Mouse (Mus musculus): ENCODE results near the gene Nova2. TPM values are rescaled to one million over a fixed set of nuclear protein-coding genes. Genes with fewer than 3 reads are reported as not detected.

The Nova2 gene
- polyA plus RNA-seq, 1 experiment from 2014 or later = 11.9 TPM

DNA sequence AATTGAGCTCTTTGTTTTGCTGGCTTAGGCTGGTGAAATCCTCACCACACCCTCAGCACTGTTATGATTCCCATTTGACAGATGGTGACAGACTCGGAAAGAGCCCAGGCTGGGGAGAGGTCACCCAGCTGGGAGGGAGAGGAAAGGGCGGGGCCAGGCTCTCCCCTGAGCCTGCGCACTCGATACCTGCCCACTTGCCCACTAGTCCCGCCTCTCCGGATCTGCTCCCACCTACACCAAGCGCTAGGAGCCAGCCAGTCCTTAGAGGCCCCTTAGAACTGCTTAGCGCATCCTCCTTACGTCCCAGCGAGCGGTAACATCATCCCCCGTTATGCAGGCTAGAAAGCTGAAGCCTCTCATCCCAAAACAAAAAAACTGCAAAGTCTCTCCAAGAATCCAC, 4.6 kb upstream of the Nova2 start:
- ATAC-seq = 0 out of 2 replicates have a peak, but pooled peaks have one; percentile 8
- peak overlapping the region; percentile 13 for H3K9ac ChIP-seq (ENCODE audit: low read depth, low read length)
- H3K9me3 ChIP-seq (replicated peaks; ENCODE audit: control insufficient read depth, low read length, poor library complexity, severe bottlenecking) = no peaks in the 10 kb centered on the region
- peak overlapping the region; percentile 39 for H3K4me2 ChIP-seq (ENCODE audit: low read length)
- no peaks in the 10 kb centered on the region for H3K27me3 ChIP-seq (ENCODE audit: control insufficient read depth, insufficient read depth, low read depth, low read length)
- no peaks in the 10 kb centered on the region for H3K36me3 ChIP-seq (ENCODE audit: control insufficient read depth, insufficient read depth, low read length)
- 3% methylated on average over 12 of the region's 12 CpGs for WGBS
- H3K27ac ChIP-seq (ENCODE audit: low read length) = peak overlapping the region; percentile 73
- H3K4me3 ChIP-seq (ENCODE audit: low read depth, low read length) = no peak overlapping the region
- peaks cover 44% of the 10 kb centered on the region for H3K4me1 ChIP-seq (ENCODE audit: control insufficient read depth, insufficient read depth, low read length)

DNA sequence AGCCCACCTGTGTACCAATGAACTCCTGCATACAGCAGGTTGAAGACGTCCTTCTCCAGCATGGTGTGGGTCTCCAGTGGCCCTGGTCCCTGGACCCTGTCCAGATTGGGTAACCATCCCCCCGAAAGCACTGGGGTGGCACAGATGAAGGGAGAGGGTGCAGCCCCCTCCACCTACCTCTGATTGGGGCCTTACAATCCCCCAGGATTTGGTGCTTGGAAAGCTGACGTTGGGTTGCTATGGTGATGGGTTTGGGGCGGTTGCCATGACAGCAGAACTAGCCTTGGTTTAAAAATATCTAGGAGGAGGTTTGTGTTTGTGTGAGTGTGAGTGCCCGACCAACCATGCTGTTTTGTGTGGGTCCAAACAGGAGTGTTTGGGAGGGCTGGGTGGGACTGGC, 2.9 kb upstream of the Nova2 start:
- Histone ChIP-seq H3K4me3 (ENCODE audit: low read depth, low read length) (peak overlapping the region; percentile 18; the same call in 1 of the 2 replicates), H3K4me1 (ENCODE audit: control insufficient read depth, insufficient read depth, low read length) (peaks cover 51% of the 10 kb centered on the region), H3K27ac (ENCODE audit: low read length) (peak overlapping the region; percentile 97), H3K27me3 (ENCODE audit: control insufficient read depth, insufficient read depth, low read depth, low read length) (no peaks in the 10 kb centered on the region), H3K9ac (ENCODE audit: low read depth, low read length) (peak overlapping the region; percentile 58), H3K4me2 (ENCODE audit: low read length) (peak overlapping the region; percentile 59), H3K9me3 (replicated peaks; ENCODE audit: control insufficient read depth, low read length, poor library complexity, severe bottlenecking) (no peaks in the 10 kb centered on the region), H3K36me3 (ENCODE audit: control insufficient read depth, insufficient read depth, low read length) (no peaks in the 10 kb centered on the region)
- ATAC-seq = peak; percentile 14
- WGBS = 8% methylated on average over 5 of the region's 5 CpGs

DNA sequence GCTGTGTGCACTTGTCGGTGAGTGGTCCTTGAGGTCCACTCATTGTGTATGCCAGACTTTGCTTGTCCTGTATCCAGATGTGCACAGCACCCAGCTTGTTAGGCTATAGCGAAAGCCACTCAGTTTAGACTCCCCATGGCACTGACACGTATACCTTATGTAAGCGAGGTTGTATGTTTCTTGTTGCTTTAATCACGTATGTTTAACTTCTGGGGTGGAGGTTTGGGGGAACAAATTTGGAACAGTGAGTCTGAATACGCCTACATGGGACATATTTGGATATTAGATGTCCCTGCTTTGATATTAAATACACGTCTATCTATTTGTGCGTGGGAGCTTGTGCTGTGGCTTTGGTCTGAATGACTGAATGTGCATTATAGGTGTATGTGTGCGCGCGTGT, 2.4 kb upstream of the Nova2 start:
- H3K9ac ChIP-seq (ENCODE audit: low read depth, low read length) = peak overlapping the region; percentile 31; the same call in 1 of the 2 replicates
- H3K36me3 ChIP-seq (ENCODE audit: control insufficient read depth, insufficient read depth, low read length) = no peaks in the 10 kb centered on the region
- H3K27ac ChIP-seq (ENCODE audit: low read length) = peak overlapping the region; percentile 97
- peak overlapping the region; percentile 6; the same call in 1 of the 2 replicates for H3K4me3 ChIP-seq (ENCODE audit: low read depth, low read length)
- no peaks in the 10 kb centered on the region for H3K9me3 ChIP-seq (replicated peaks; ENCODE audit: control insufficient read depth, low read length, poor library complexity, severe bottlenecking)
- H3K4me1 ChIP-seq (ENCODE audit: control insufficient read depth, insufficient read depth, low read length) = peaks cover 56% of the 10 kb centered on the region
- H3K4me2 ChIP-seq (ENCODE audit: low read length) = peak overlapping the region; percentile 59
- WGBS = 41% methylated on average over 11 of the region's 11 CpGs
- no peaks in the 10 kb centered on the region for H3K27me3 ChIP-seq (ENCODE audit: control insufficient read depth, insufficient read depth, low read depth, low read length)
- no peak; the same call in 1 of the 2 replicates for ATAC-seq

GRCm38 (mm10) chr7:18923711-18924191, 1.9 kb upstream of the Nova2 start:
- H3K4me1 ChIP-seq (ENCODE audit: control insufficient read depth, insufficient read depth, low read length) = peaks cover 61% of the 10 kb centered on the region
- 15% methylated on average over 4 of the region's 4 CpGs for WGBS
- H3K27ac ChIP-seq (ENCODE audit: low read length) = peak overlapping the region; percentile 97
- peak overlapping the region; percentile 4; the same call in 1 of the 2 replicates for H3K4me3 ChIP-seq (ENCODE audit: low read depth, low read length)
- H3K9ac ChIP-seq (ENCODE audit: low read depth, low read length) = peak overlapping the region; percentile 43
- H3K36me3 ChIP-seq (ENCODE audit: control insufficient read depth, insufficient read depth, low read length) = no peaks in the 10 kb centered on the region
- H3K4me2 ChIP-seq (ENCODE audit: low read length) = peak overlapping the region; percentile 59
- no peaks in the 10 kb centered on the region for H3K9me3 ChIP-seq (replicated peaks; ENCODE audit: control insufficient read depth, low read length, poor library complexity, severe bottlenecking)
- peak; percentile 19 for ATAC-seq
- no peaks in the 10 kb centered on the region for H3K27me3 ChIP-seq (ENCODE audit: control insufficient read depth, insufficient read depth, low read depth, low read length)

- Histone ChIP-seq H3K4me3 (ENCODE audit: low read depth, low read length) (peak overlapping the region; percentile 86; the same call in 1 of the 2 replicates), H3K36me3 (ENCODE audit: control insufficient read depth, insufficient read depth, low read length) (no peaks in the 10 kb centered on the region), H3K4me1 (ENCODE audit: control insufficient read depth, insufficient read depth, low read length) (peaks cover 63% of the 10 kb centered on the region), H3K27me3 (ENCODE audit: control insufficient read depth, insufficient read depth, low read depth, low read length) (no peaks in the 10 kb centered on the region), H3K9ac (ENCODE audit: low read depth, low read length) (peak overlapping the region; percentile 43), H3K27ac (ENCODE audit: low read length) (peak overlapping the region; percentile 97), H3K4me2 (ENCODE audit: low read length) (peak overlapping the region; percentile 59), H3K9me3 (replicated peaks; ENCODE audit: control insufficient read depth, low read length, poor library complexity, severe bottlenecking) (no peaks in the 10 kb centered on the region)
- 1% methylated on average over 8 of the region's 8 CpGs for WGBS
- no peak for ATAC-seq
These were observed 1.4 kb upstream of the Nova2 start for GRCm38 (mm10) chr7:18924321-18924720.

GRCm38 (mm10) chr7:18926041-18926790, 528 bp downstream of the Nova2 start:
- Histone ChIP-seq H3K4me3 (ENCODE audit: low read depth, low read length) (peak overlapping the region; percentile 86), H3K9me3 (replicated peaks; ENCODE audit: control insufficient read depth, low read length, poor library complexity, severe bottlenecking) (no peaks in the 10 kb centered on the region), H3K36me3 (ENCODE audit: control insufficient read depth, insufficient read depth, low read length) (no peaks in the 10 kb centered on the region), H3K27me3 (ENCODE audit: control insufficient read depth, insufficient read depth, low read depth, low read length) (no peaks in the 10 kb centered on the region), H3K27ac (ENCODE audit: low read length) (peak overlapping the region; percentile 97), H3K4me1 (ENCODE audit: control insufficient read depth, insufficient read depth, low read length) (peaks cover 67% of the 10 kb centered on the region), H3K4me2 (ENCODE audit: low read length) (peak overlapping the region; percentile 65), H3K9ac (ENCODE audit: low read depth, low read length) (peak overlapping the region; percentile 93)
- peak; percentile 7 for ATAC-seq
- under 1% methylated on average over 38 of the region's 42 CpGs for WGBS

GRCm38 (mm10) chr7:18926911-18927310, 1.2 kb downstream of the Nova2 start:
- peak; percentile 2 for ATAC-seq
- Histone ChIP-seq H3K4me3 (ENCODE audit: low read depth, low read length) (peak overlapping the region; percentile 86), H3K27me3 (ENCODE audit: control insufficient read depth, insufficient read depth, low read depth, low read length) (no peaks in the 10 kb centered on the region), H3K27ac (ENCODE audit: low read length) (peak overlapping the region; percentile 97), H3K9me3 (replicated peaks; ENCODE audit: control insufficient read depth, low read length, poor library complexity, severe bottlenecking) (no peaks in the 10 kb centered on the region), H3K4me2 (ENCODE audit: low read length) (peak overlapping the region; percentile 65), H3K4me1 (ENCODE audit: control insufficient read depth, insufficient read depth, low read length) (peaks cover 68% of the 10 kb centered on the region), H3K36me3 (ENCODE audit: control insufficient read depth, insufficient read depth, low read length) (no peaks in the 10 kb centered on the region), H3K9ac (ENCODE audit: low read depth, low read length) (peak overlapping the region; percentile 93)
- WGBS = 37% methylated on average over 6 of the region's 6 CpGs

GRCm38 (mm10) chr7:18927759-18928158, 2.1 kb downstream of the Nova2 start:
- WGBS = 43% methylated on average over 3 of the region's 3 CpGs

GRCm38 (mm10) chr7:18942376-18942775, 16.7 kb downstream of the Nova2 start:
- peaks cover 22% of the 10 kb centered on the region for H3K4me1 ChIP-seq (ENCODE audit: control insufficient read depth, insufficient read depth, low read length)
- WGBS = 0% methylated on average over 1 of the region's 1 CpGs
- peak overlapping the region; percentile 5; the same call in 1 of the 2 replicates for H3K4me2 ChIP-seq (ENCODE audit: low read length)
- peak overlapping the region; percentile 48; the same call in 1 of the 2 replicates for H3K27ac ChIP-seq (ENCODE audit: low read length)
- H3K4me3 ChIP-seq (ENCODE audit: low read depth, low read length) = no peak overlapping the region
- H3K9ac ChIP-seq (ENCODE audit: low read depth, low read length) = peak overlapping the region; percentile 27; the same call in 1 of the 2 replicates
- peaks cover 17% of the 10 kb centered on the region for H3K36me3 ChIP-seq (ENCODE audit: control insufficient read depth, insufficient read depth, low read length)
- ATAC-seq = peak; percentile 46
- H3K27me3 ChIP-seq (ENCODE audit: control insufficient read depth, insufficient read depth, low read depth, low read length) = no peaks in the 10 kb centered on the region
- H3K9me3 ChIP-seq (replicated peaks; ENCODE audit: control insufficient read depth, low read length, poor library complexity, severe bottlenecking) = no peaks in the 10 kb centered on the region

More at GRCm38 (mm10) chr7:18927759-18928158, 2.1 kb downstream of the Nova2 start:
- H3K27me3 ChIP-seq (ENCODE audit: control insufficient read depth, insufficient read depth, low read depth, low read length) = no peaks in the 10 kb centered on the region
- H3K9ac ChIP-seq (ENCODE audit: low read depth, low read length) = peak overlapping the region; percentile 93
- H3K4me3 ChIP-seq (ENCODE audit: low read depth, low read length) = peak overlapping the region; percentile 86
- H3K4me1 ChIP-seq (ENCODE audit: control insufficient read depth, insufficient read depth, low read length) = peaks cover 68% of the 10 kb centered on the region
- H3K9me3 ChIP-seq (replicated peaks; ENCODE audit: control insufficient read depth, low read length, poor library complexity, severe bottlenecking) = no peaks in the 10 kb centered on the region
- H3K4me2 ChIP-seq (ENCODE audit: low read length) = peak overlapping the region; percentile 65
- H3K27ac ChIP-seq (ENCODE audit: low read length) = peak overlapping the region; percentile 35; the same call in 1 of the 2 replicates
- ATAC-seq = no peak
- H3K36me3 ChIP-seq (ENCODE audit: control insufficient read depth, insufficient read depth, low read length) = no peaks in the 10 kb centered on the region

Measured in midbrain, embryonic 16.5 days (tissue).